Mouse (Mus musculus) gastrocnemius, postnatal 36 days (tissue): ENCODE results near the gene Ptp4a2. TPM values are rescaled to one million over a fixed set of nuclear protein-coding genes. Genes with fewer than 3 reads are reported as not detected.

Experiments
- DNase-seq, 2 experiments: peaks; one replicate each; pipeline ENCODE4 v3.0.0; 2022
- intact Hi-C: fragments of 180-260 bp; cut with DNase I; formaldehyde crosslinking; loops from one replicate; pipeline ENCODE4 v1.15.1; 2025
- total RNA-seq, 2 experiments: library from RNA; stranded (reverse); gene quantifications; 2 replicates each; pipeline ENCODE4 v1.2.3; 2021

Gene Ptp4a2
- total RNA-seq, 2 experiments from 2014 or later: 615 to 657 TPM

DNA sequence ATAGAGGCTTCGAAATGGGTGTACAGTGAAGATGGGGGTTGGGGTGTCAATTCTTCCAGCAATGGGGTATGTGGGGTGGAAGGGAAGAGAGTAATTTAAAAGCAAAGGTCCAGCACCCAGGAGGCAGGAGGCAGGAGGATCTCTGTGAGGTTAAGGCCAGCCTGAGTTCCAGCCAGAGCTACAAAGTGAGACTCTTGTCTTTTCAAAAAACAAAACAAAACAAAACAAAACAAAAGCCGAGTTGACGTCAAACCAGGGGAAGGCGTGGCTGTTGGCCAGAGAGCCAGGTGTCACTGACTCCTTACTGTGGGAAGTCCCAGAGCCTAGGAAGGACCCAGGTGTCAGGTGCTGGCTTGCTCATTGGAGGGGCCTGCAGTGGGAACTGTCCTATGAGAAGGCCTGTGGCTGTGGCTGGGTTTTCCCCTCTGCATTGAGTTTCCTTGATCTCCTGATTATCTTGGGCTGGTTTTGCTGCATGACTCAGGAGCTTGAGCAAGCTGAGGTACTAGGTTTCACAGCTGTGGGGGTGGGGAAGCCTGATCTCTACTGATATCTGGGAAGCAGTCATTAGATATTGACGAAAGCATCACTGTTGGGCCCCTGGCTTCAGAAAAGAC lies 17.2 kb upstream of the Ptp4a2 start:
- no peak for DNase-seq
- intact Hi-C loops: loop anchor here (2.0 kb wide), 1 partner anchor 25 kb away; no protein-coding TSS in a partner anchor

DNA sequence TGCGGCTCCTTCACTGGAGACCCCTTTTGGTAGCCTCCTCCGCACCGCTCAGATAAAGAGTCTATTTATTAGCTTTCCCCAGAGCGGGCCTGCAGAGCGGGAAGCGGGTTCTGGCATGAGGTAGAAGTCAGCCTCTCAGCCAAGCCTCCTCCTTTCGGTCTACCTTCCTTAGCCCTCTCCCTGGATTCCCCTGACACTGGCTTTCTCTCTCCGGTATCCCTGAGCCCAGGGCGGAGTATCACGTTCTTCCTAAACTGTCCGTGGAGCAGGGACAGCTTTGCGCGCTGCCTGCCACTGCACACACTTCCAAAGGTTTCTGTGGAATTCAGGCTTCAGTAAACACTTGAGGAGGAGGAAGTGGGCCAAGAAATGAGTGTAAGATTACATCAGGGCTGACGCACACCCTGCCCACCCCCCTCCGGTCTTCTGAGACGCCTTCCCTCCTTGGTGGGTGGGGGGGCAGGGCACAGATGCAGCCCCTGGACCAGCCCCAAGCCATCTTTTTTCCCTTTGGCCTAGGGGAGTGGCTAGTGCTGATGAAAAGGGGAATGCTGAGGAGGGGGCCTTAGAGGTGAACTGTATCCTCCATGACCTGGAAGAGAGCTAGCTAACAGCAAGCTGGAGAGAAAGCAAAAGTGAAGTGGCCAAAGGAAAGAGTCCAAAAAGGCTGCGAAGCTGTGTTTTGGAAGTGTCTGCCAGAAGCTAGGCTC lies 15.7 kb upstream of the Ptp4a2 start:
- peak; percentile 12 to 46 for DNase-seq
- intact Hi-C loops: loop anchor here (2.0 kb wide), 1 partner anchor 23 kb away; no protein-coding TSS in a partner anchor

DNA sequence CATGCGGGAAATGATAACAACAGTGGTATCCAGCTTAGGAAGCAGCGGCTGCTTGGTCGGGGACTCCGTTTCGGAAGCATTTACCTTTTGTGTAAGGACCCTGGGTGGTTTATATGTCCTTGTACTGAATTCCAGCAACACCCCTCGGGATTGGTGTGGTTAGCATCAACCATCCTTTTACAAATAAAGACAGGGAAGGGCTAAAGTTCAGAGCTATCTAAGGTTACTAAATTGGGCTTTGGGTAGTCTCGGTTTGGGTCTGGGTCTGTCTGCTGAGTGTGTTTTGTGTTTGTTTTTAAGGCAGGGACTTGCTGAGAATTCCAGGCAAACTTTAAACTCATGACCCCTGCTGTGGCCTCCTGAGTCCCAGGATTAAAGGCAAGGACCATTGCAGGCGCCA lies 15.2 kb upstream of the Ptp4a2 start:
- intact Hi-C loops: loop anchor here (2.0 kb wide), 1 partner anchor 23 kb away; no protein-coding TSS in a partner anchor
- DNase-seq: no peak

DNA sequence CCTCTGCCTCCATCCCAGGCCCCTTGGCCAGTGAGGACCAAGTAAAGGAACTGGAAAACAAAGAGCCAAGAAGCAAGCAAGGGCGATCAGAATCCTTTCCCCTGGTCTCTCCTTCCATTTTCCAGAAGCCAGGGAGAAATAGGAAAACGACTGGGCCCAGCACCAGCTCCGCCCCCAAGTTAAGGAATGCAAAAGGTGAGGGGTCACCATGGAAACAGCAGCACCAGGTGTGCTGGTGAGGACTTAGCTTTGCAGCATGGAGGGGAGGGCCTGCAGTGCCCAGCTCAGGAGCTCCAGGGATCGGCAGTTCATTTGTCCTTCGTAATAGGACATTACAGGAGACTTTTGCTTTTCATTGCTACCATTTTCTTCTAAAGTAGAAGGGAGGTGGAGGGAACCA lies 13.0 kb upstream of the Ptp4a2 start:
- DNase-seq: no peak
- intact Hi-C loops: no loop called here

DNA sequence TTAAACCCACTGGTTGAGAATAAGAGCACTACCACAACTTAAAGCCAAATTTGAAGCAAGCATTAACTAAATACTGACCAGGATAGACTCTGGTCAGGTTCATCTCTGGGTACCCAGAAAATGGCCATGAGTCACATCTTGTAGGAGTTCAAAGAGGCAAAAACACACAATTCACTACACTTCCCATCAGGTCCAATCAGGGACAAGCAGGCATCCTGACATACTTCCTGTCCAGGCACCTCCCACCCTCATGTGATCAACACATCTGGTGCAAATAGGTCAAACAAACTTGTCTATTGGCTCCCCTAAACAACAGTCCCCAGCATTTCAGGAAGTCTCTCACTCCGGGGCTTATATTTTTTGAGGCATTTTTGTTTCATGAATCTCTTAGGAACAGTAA lies 7.7 kb upstream of the Ptp4a2 start:
- no peak for DNase-seq
- intact Hi-C loops: no loop called here

DNA sequence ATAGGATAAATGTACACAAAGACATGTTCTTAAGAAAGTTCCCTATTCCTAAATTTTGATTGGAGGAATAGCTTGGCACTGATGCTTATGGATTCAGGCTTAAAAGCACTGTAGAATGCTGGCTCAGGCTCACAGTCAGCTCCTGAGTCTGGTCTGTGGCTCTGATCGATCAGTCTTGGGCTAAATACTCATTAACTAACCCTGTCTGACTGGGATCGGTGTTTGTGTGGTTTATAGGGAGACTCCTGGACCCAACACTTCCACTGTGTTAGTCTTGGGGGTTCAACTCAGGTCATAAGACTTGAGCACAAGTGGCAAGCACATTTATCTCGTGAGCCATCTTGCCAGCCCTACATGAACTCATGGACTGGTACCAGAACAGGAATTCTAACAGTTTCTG lies 6.0 kb upstream of the Ptp4a2 start:
- DNase-seq: no peak
- intact Hi-C loops: no loop called here

DNA sequence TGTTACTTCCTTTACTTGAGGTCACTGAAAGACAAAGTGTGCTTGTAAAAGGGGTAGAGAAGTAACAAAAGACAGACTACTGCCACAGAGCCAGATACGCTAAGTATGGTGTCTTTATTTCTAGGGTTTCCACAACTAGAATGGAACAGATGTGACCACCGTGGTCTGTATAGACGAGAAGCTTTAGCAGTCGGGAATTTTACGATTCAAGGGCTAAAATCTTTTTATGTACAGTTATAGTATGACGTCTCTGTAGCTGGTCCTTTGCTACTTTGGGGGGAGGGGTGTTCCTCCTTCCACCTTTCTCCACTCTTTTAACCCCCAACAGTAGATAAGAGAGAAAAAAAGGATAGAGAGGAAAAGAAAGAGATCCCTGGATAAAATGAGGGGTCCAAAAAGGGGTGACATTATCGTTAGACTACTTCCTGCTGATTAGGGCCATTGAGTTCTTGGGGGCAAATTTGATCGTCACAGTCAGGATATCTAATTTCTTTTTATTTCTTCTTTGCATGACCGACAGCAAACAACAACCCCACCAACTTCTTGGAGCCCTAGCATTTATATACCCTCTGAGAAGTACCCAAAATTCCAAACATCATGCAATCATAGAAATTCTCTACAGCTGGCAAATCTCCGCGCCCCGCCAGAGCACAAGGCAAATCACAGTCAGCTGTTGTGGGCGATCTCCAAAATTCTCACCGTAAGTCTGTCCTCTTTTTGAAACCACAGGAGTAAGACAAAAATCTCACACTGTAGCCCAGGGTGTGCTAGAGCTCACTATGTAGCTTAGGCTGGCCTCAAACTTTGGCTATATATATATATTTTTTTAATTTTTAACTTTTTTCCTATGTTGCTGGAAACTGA lies 818 bp downstream of the Ptp4a2 start:
- DNase-seq: no peak
- intact Hi-C loops: no loop called here

DNA sequence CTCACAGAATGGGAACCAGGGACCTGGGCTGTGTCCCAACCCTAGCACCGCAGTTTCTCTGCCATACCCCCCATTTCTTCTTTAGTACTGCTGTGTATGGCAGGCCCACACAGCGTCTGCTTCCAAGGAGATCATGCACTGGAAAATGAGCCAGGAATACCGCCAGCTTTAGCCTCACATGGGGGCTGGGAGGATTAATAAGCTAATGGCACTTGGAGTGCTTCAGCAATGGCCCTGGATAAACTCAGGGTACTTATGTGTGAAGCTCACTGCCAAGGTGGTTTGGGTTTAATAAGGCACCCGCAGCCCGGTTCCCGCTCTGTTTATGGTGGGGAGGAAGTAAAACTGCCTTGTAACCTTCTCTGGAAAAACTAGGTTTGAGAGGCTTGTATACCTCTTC lies 6.6 kb downstream of the Ptp4a2 start:
- no peak for DNase-seq
- intact Hi-C loops: no loop called here

DNA sequence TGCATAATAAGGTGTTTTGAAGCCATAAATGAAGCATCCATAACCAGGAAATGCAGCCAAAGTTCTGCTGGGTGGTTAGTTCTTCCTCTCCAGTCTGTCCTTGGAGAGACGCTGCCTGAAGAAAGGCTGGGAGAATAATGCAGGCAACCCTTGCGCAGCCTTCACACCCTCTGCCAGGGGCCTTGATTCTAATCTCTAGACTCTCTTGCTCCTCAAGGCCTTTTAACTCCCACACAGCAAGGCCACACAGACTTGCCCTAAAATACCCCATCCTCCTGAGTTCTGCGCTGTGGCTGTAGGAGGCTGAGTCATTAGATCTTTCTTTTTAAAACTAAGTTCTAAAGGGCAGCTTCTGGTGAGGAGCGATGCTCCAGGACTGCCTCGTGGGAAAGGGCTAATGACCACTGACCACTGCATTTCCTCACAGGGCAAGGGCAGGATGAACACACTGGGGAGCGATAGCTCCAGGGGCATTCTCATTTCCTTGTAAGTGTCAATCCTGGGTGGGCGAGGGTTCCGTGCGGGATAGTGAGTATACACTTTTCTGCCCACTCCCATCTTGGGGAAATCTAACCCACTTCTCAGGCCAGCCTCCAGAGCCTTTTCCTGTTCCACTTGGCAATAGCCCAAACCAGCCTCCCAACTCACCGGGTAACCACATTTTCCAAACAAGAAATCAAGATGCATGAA lies 7.6 kb downstream of the Ptp4a2 start:
- DNase-seq: no peak

DNA sequence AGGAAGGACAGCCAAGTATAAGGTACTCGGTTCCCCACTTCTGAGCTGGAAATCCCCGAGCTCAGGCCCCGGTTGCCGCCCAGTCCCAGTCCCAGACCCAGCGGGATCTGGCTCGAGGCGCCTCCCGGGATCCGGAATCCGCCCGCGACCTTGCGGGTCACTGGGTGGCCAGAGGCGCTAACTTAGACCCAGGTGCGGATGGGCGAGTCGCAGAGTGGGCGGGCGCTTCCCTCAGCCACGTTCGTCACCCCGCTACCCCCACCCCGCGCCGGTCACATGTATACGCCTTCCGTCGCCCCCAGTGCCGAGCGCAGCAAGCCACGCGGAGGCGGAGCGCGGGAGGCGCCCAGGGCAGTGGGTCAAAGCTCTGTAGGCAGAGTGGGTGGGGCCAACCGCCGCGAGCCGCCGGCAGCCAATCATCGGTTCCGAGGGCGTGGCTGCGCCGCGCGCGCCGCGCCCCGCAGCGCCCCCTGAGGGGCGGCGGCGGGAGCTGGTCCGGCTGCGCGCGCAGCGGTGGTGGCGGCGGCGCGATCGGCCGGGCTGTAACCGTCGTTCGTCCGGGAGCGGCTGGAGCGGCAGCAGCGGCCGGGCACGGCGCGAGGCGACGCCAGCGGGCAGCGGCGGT lies 8.8 kb downstream of the Ptp4a2 start:
- DNase-seq: peak; percentile 92 to 95
- intact Hi-C loops: loop anchor here (2.0 kb wide), 1 partner anchor 25 kb away; no protein-coding TSS in a partner anchor

More for the DNA sequence above, 7.6 kb downstream of the Ptp4a2 start:
- intact Hi-C loops: loop anchor here (2.0 kb wide), 1 partner anchor 24 kb away; no protein-coding TSS in a partner anchor

DNA sequence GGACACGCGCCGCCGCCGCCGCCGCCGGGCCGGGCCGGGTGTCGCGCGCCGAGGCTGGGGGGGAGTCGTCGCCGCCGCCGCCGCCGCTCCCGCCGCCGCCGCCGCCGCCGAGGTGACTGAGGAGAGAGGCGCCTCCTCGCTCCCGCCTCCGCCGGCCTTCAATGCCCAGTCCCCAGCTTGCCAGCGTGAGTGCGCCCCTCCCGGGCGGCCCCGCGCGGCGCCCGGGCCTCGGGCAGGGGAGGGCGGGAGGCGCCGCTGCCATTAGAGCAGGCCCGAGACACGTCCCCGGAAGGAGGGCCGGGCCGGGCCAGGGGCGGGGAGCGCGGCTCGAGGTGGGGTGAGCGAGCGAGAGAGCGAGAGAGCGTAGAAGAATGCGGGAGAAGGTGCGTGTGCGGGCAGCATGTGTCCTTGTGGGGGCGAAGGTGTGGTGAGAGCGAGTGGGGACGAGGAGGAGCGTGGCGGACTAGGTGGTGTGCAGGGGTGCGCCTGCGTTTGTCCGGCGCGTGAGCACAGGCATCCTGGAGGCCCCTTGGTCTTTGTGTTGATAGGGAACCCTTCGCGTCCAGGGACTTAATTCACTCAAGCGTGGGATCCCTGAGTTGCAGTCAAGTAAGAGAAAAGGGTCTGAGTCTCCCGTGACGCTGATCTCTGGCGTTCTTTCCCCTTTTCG lies 9.5 kb downstream of the Ptp4a2 start:
- intact Hi-C loops: no loop called here
- peak; percentile 73 to 75 for DNase-seq

DNA sequence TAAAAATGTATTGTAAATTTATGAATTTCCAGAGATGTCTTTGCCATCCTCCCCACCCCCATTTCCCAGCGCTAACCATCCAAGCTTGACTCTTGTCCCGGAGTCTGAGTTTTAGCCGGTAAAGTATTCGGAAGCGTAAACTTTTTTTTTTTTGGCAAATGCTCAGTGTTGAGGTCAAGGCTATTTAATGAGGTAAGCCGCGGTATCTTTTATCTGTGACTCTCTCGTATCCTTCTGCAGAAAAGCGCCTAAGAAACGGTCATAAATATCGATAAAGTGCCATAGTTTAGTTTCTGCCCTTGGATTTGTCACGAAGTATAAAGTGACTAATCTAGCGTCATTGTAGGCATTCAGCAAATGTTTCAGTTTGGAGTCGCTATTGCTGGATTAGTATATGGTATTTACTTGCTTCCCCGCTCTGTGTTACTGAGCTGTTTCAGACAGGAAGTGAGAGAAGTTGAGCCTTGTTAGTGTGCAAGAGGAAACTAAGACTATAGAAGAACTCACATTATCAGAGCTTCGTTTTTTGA lies 10.1 kb downstream of the Ptp4a2 start:
- intact Hi-C loops: no loop called here
- no peak for DNase-seq

DNA sequence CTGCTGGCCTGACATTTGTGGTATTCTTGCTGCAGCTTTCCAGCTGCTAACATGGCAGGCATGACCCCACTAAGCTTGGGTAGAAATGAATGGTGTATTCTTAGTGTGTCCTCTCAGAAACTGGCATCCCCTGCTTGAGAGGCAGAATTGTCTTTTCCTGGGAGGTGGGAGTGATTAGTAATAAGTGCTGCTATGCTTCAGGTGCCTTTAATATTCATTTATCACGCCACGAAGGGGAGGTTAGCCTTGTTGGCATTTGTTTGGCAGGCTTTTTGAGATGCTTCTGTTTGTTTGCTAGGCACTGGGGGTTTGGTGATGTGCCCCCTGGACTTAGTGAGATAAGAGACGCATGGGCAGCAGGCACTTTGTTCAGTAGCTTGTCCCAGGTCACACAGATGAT lies 11.3 kb downstream of the Ptp4a2 start:
- DNase-seq: no peak
- intact Hi-C loops: no loop called here

DNA sequence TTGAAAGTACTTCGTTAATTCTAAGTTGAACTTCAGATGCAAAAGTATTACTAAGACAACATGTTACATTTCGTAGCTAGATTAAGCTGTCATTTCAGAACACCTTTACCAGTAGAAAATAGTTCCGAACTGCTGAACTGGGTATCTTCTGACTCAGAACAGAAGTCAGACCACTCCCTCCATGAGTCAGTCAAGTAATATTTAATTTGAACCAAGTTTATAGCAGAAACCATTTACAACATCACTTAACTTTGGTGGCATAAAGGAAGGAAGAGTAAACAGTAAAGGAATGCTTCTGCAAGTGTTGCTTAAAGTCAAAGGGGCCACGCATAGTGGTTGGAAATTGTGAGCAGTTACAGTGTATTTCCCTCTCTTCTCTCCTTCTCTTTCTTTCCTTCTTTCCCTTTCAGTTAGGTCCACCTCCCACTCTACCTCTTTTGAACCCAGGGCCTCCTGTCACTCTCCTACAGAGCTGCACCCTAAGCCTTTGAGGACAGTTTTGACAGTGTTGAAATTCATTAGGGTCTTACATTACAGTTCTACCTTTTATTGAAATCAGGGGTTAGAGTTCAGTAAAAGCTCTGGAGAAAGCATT lies 12.3 kb downstream of the Ptp4a2 start:
- intact Hi-C loops: no loop called here

DNA sequence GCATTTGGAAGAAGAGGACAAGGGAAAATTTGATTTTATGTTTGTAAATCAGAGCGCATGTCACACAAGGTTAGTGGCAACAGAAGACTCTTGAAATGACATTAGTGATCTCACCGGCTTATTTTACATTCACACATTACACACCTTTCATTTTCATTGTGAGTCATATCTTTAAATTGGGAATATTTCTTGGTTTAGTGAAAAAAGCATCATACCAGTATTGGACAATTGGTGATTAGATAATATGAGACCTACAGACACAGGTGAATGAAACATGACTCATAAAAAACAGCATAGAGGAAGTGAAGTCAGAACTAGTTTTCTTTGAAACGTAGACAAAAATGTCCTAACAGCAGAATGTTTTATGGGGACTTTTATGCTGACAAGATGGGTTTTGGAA lies 16.6 kb downstream of the Ptp4a2 start:
- no peak for DNase-seq
- intact Hi-C loops: no loop called here

More for the DNA sequence above, 12.3 kb downstream of the Ptp4a2 start:
- no peak for DNase-seq

DNA sequence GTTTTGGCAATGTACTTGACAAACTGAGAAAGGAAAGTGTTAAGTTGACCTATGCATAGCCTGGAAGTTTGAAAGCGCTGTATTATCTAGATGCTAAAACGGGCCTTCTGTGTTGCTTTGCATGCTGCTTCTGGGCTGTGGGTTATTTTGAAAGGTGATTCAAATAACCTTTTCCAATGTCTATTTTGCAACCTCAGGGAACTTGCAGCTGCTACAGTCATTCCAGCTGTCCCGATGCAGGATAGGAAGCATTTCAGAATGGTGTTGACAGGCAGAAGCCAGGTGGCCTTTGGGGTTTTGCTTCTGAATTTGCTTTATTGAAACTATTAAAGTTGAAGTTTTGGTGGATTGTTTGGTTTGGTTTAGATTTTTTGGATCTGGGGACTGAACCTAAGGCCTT lies 17.1 kb downstream of the Ptp4a2 start:
- no peak for DNase-seq
- intact Hi-C loops: no loop called here

DNA sequence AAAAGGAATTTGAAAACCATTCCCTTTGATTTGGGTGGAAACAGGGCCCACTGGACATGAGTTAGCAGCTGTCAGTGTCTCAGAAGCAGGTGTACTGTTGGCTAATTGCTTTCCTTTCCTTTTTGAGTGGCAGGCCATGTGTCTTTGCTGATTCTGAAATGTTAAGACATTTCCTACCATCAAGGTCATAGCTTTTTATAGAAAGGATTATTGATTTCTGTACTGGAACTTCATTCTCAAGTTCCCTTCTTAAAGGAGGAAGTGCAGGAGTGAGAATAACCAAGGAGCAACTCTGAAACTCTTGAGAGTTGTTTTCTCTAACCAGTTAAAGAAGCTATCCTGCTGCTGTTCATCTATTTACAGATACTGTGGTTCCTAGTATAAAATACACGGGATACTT lies 18.8 kb downstream of the Ptp4a2 start:
- intact Hi-C loops: no loop called here
- DNase-seq: no peak

DNA sequence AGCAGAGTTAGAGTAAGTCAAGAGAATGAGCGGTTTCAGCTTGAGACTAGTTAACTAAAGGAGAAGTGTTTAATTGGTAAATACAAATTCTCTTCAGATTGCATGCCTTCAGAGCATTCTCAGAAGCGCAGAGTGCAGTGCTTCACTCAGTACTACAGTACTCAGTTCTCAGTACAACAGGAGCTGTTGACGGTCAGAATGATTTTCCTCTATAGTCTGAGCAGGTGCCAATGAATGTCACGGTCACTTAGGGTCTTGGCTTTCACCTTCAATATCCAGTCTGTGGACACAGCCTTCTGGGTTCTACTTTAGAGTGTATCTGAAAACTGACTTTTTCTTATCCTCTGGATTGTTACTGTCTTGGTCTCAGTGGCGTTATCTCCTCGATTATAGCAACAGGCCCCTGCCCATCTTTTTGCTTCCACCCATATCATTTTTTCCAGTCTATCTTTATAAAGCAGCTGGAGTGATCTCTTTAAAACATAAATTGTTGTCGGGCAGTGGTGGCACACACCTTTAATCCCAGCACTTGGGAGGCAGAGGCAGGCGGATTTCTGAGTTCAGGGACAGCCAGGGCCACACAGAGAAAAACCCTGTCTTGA lies 19.4 kb downstream of the Ptp4a2 start:
- intact Hi-C loops: no loop called here
- DNase-seq: no peak

DNA sequence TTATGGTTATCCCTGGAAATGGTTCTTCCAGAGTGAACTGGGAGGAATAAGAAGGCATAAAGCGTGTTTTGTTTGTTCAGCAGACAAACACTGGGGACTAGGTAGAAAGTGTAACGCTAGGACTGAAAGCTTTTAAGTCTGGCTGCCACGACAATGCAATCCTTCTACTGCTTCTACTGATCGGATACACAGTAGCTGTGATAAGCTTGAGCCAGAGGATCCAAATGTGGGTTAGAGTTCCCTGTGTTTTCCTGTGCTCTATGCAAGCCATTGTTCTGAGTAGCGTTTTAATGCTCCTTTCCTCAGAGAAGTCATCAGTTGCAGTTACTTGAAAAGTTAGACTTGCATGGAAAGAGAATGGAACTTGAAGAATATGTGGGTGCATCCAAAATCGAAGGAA lies 23.6 kb downstream of the Ptp4a2 start:
- intact Hi-C loops: no loop called here
- DNase-seq: no peak
